Mouse (Mus musculus) liver, embryonic 11.5 days (tissue): Measurements from ENCODE around the gene Egfl7. TPM values are rescaled to one million over a fixed set of nuclear protein-coding genes. Genes with fewer than 3 reads are reported as not detected.

Source experiments
- ATAC-seq: fragments of 200-750 bp; cut with Nextera tagmentation; replicated peaks from 2 replicates; pipeline ENCODE4 v1.8.0; 2017; ENCODE audit warnings: moderate number of reproducible peaks, mild to moderate bottlenecking, moderate TSS enrichment, moderate library complexity; ENCODE audit not compliant: low FRiP score
- DNase-seq: peaks from one replicate; pipeline ENCODE4 v3.0.0-alpha.2; 2017; ENCODE audit warnings: low spot score
- H3K27ac ChIP-seq: fragments of 300-500 bp; sonication (generic); 2 replicates; pipeline ENCODE4 v1.5.1; 2014; ENCODE audit warnings: mild to moderate bottlenecking, low read depth, low read length, control low read depth
- H3K27me3 ChIP-seq: fragments of 300-500 bp; sonication (generic); replicated peaks from 2 replicates; pipeline ENCODE4 v1.6.1; 2014; ENCODE audit warnings: low read length, mixed read lengths; ENCODE audit not compliant: control insufficient read depth, insufficient read depth
- H3K36me3 ChIP-seq: fragments of 300-500 bp; sonication (generic); 2 replicates; pipeline ENCODE4 v1.6.1; 2014; ENCODE audit warnings: mild to moderate bottlenecking, low read length, moderate library complexity, mixed read lengths; ENCODE audit not compliant: control insufficient read depth, insufficient read depth
- H3K4me1 ChIP-seq: fragments of 300-500 bp; sonication (generic); replicated peaks from 2 replicates; pipeline ENCODE4 v1.6.1; 2014; ENCODE audit warnings: low read length, mixed read lengths; ENCODE audit not compliant: control insufficient read depth, insufficient read depth
- H3K4me2 ChIP-seq: fragments of 300-500 bp; sonication (generic); 2 replicates; pipeline ENCODE4 v1.6.1; 2014; ENCODE audit warnings: mild to moderate bottlenecking, control low read depth, moderate library complexity
- H3K4me3 ChIP-seq: fragments of 300-500 bp; sonication (generic); 2 replicates; pipeline ENCODE4 v1.5.1; 2014; ENCODE audit warnings: low read depth, low read length, control low read depth
- H3K9ac ChIP-seq: fragments of 300-500 bp; sonication (generic); 2 replicates; pipeline ENCODE4 v1.6.1; 2014; ENCODE audit warnings: low read depth, low read length, control low read depth
- H3K9me3 ChIP-seq: fragments of 300-500 bp; sonication (generic); 2 replicates; pipeline ENCODE4 v1.6.1; 2016; ENCODE audit warnings: low read length, inconsistent platforms, mixed read lengths; ENCODE audit not compliant: control insufficient read depth
- WGBS: fragments of 180-500 bp; shearing (Covaris S2); extraction: QIAGEN DNeasy Blood & Tissue Kit; methylation state at CpG from one replicate; pipeline ENCODE4 v1.1.7; 2014; 5-methylcytosine and 5-hydroxymethylcytosine counted together
- polyA plus RNA-seq: library from polyadenylated mRNA; unstranded; fragments of >200 nt; fragmentation: Nextera tagmentation; extraction: Ambion mirVana; gene quantifications from 2 replicates; pipeline ENCODE4 v1.2.1, GENCODE M21; 2014

The Egfl7 gene
- polyA plus RNA-seq, 1 experiment from 2014 or later: 181 TPM

DNA sequence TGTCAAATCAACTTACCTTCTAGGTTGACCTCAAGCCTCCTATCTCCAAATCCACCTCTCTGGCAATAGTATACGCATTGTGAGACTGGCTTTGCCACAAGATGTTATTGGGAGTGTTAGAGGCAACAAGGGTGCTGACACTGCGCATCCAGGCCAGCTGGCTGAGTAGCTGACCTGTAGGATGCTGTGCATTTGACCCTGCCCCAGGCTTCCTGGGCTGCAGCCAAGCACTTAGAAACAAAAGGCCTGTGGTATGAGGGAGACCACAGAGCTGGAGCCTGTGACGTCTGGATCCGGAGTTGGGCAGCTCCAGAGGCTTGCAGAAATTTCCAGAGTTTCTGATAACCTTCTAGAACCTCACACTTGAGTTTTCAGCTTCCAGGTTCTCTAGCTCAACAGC, 36.7 kb upstream of the Egfl7 start:
- Histone ChIP-seq H3K9me3 (no peaks in the 10 kb centered on the region), H3K36me3 (no peaks in the 10 kb centered on the region), H3K4me3 (no peak overlapping the region), H3K9ac (no peak overlapping the region), H3K4me2 (no peak overlapping the region), H3K27me3 (no peaks in the 10 kb centered on the region), H3K4me1 (no peaks in the 10 kb centered on the region), H3K27ac (no peak overlapping the region)
- 65% methylated on average over 4 of the region's 4 CpGs for WGBS
- no peak for DNase-seq
- ATAC-seq: no peak

DNA sequence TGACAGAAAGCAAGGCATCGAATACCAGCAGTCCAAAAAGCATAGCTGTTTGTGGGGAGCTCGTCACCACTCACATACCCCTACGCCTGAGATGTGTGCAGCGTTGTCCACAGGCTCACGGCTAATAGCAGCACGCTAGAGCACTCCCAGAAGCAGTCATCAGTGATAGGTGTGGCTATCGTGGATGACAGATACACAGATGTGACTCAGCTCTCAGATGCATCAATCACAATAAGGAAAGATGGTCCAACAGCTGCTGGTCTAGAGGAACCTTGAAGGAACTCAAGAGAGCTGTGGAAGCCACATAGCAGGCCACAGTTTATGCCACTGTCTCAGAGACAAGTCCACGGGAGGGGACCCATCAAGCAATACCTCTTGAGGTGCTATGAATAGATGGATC, 36.0 kb upstream of the Egfl7 start:
- Histone ChIP-seq H3K9me3 (no peaks in the 10 kb centered on the region), H3K27ac (no peak overlapping the region), H3K4me2 (no peak overlapping the region), H3K4me3 (no peak overlapping the region), H3K36me3 (no peaks in the 10 kb centered on the region), H3K9ac (no peak overlapping the region), H3K27me3 (no peaks in the 10 kb centered on the region), H3K4me1 (no peaks in the 10 kb centered on the region)
- WGBS: 75% methylated on average over 8 of the region's 8 CpGs
- no peak for ATAC-seq
- no peak for DNase-seq

DNA sequence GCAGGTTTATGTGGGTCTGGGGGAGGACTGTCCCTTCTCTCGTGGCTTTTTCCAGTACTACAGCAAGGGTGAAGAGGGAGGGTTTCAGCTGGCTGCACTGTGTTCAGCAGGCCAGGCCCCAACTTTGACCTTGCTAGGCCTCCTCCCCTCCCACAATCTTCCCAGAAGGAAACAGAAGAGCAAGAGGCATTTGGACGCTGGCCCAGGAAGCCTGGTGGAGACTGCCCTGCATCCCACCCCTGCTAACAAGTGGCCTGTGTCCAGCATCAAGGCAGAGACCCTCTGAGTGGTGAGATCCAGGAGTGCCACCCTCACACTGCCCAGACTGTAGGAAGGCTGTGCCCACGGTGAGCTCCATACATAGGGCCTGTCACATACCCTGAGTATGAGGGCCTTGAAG, 35.5 kb upstream of the Egfl7 start:
- no peaks in the 10 kb centered on the region for H3K27me3 ChIP-seq
- ATAC-seq (no peak), DNase-seq (no peak)
- no peaks in the 10 kb centered on the region for H3K36me3 ChIP-seq
- H3K4me3 ChIP-seq: no peak overlapping the region
- H3K27ac ChIP-seq: no peak overlapping the region
- no peaks in the 10 kb centered on the region for H3K4me1 ChIP-seq
- H3K9me3 ChIP-seq: no peaks in the 10 kb centered on the region
- WGBS: 54% methylated on average over 3 of the region's 3 CpGs
- H3K9ac ChIP-seq: no peak overlapping the region
- no peak overlapping the region for H3K4me2 ChIP-seq

DNA sequence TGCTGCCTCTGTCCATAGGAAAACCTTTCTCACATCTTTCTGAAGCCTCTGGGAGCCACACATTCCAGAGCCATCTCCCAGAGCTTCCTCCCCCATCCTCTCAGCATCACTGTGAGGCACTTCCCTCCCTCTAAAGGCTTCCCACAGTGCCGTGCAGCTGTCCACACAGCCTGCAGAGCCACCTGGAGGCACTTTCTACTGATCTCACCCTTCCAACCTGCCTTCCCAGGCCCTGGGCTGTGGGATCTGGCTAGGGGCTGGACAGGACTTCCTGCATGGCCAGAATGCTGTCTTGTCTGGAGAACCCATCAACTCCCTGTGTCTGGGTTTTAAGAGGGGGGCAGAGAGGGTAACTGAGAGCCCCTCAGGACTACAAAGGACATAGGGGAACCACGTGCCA, 32.3 kb upstream of the Egfl7 start:
- peaks cover 12% of the 10 kb centered on the region for H3K4me1 ChIP-seq
- ATAC-seq: no peak
- 40% methylated on average over 2 of the region's 2 CpGs for WGBS

DNA sequence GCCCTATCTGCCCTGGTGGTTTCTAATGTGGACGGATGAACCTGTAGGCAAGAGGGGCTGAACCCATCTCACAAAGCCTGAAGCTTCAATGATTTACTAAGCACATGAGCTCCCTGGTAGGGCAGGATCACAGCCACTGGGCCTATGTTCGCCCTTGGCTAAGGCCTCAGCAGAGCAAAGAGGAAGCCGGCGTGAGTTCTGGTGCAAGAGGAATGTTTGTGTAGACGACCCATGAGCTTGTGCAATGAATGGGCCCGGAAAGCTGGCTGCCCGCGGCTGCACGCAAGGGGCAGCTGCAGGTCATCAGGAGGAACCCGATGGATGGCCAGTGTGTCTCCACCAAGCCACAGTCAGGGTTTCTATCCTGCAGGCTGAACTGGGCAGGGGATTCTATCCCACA, 30.0 kb upstream of the Egfl7 start:
- Histone ChIP-seq H3K36me3 (no peaks in the 10 kb centered on the region), H3K27me3 (no peaks in the 10 kb centered on the region), H3K4me3 (no peak overlapping the region), H3K4me1 (peaks cover 12% of the 10 kb centered on the region), H3K9ac (no peak overlapping the region), H3K27ac (no peak overlapping the region), H3K4me2 (no peak overlapping the region), H3K9me3 (no peaks in the 10 kb centered on the region)
- DNase-seq (no peak), ATAC-seq (no peak)
- 54% methylated on average over 10 of the region's 10 CpGs for WGBS

More for the DNA sequence above, 32.3 kb upstream of the Egfl7 start:
- Histone ChIP-seq H3K4me2 (no peak overlapping the region), H3K9ac (no peak overlapping the region), H3K27me3 (no peaks in the 10 kb centered on the region), H3K9me3 (no peaks in the 10 kb centered on the region), H3K36me3 (no peaks in the 10 kb centered on the region), H3K27ac (no peak overlapping the region), H3K4me3 (no peak overlapping the region)
- no peak for DNase-seq

DNA sequence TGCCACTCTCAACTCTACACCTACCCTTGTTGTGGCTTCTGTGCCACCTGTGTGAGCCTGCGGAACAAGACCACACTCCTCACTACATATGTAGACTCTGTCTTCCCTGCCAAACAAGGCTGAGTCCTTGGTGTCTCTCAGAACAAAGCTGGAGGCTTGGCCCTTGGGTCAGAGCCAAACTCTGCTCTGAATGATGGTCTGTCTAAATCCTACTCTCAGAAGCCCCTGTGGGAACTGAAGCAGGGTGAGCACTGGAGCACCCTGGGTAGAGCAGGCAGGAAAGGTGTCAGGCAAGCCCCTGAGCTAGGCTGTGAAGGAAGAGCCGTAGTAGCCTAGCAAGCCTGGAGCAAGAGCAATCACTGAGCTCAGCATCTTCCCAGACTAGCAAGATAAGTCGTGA, 29.6 kb upstream of the Egfl7 start:
- ATAC-seq: no peak
- no peak overlapping the region for H3K4me3 ChIP-seq
- H3K27me3 ChIP-seq: no peaks in the 10 kb centered on the region
- DNase-seq: no peak
- 53% methylated on average over 3 of the region's 3 CpGs for WGBS
- no peak overlapping the region for H3K27ac ChIP-seq
- H3K36me3 ChIP-seq: no peaks in the 10 kb centered on the region
- no peaks in the 10 kb centered on the region for H3K9me3 ChIP-seq
- H3K4me2 ChIP-seq: no peak overlapping the region
- H3K4me1 ChIP-seq: peaks cover 12% of the 10 kb centered on the region
- H3K9ac ChIP-seq: no peak overlapping the region

DNA sequence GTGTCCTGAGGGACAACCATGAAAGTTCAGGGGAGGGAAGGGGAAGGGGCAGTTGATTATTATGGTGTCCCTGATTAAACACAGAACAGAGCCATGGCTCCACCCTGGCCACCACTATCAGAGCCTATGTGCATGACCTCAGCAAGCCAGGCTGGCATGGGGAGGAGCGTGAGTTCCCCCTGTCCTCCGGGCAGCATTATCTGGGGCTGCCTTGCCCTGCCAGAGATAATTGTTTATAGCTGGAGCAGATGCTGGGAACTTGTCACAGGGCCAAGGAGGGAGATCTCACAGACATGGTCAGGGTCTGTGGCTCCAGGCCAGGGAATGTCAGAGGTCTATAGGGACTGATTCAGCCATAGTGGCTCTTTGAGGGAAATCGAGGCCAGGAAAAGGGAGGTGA, 29.0 kb upstream of the Egfl7 start:
- H3K27me3 ChIP-seq: no peaks in the 10 kb centered on the region
- ATAC-seq (no peak), DNase-seq (no peak)
- no peaks in the 10 kb centered on the region for H3K36me3 ChIP-seq
- no peak overlapping the region for H3K4me2 ChIP-seq
- 56% methylated on average over 3 of the region's 3 CpGs for WGBS
- no peak overlapping the region for H3K9ac ChIP-seq
- H3K4me1 ChIP-seq: peaks cover 12% of the 10 kb centered on the region
- no peak overlapping the region for H3K27ac ChIP-seq
- H3K4me3 ChIP-seq: no peak overlapping the region
- H3K9me3 ChIP-seq: no peaks in the 10 kb centered on the region

DNA sequence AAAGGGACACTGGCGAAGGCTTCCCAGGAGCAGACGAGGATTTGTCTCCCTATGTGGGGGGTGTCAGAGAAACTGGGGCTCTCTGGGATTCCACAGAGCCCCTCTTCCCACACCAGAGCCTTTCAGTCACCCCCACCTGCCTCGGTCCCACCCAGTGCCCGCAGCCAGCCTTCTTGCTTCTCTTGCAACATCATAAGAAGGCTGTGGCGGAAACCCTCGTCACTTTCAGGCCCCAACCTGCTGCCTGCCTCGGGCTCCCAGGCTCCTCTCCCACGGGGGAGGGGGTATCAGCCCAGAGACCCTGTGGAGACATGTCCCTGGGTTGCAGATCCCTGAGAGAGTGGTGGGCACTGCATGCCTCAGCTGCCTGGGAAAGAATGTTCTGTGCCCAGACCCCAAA, 28.4 kb upstream of the Egfl7 start:
- DNase-seq (no peak), ATAC-seq (no peak)
- Histone ChIP-seq H3K27ac (no peak overlapping the region), H3K9ac (no peak overlapping the region), H3K27me3 (no peaks in the 10 kb centered on the region), H3K36me3 (no peaks in the 10 kb centered on the region), H3K4me1 (peaks cover 16% of the 10 kb centered on the region), H3K4me3 (no peak overlapping the region), H3K4me2 (no peak overlapping the region), H3K9me3 (no peaks in the 10 kb centered on the region)
- 60% methylated on average over 8 of the region's 8 CpGs for WGBS

DNA sequence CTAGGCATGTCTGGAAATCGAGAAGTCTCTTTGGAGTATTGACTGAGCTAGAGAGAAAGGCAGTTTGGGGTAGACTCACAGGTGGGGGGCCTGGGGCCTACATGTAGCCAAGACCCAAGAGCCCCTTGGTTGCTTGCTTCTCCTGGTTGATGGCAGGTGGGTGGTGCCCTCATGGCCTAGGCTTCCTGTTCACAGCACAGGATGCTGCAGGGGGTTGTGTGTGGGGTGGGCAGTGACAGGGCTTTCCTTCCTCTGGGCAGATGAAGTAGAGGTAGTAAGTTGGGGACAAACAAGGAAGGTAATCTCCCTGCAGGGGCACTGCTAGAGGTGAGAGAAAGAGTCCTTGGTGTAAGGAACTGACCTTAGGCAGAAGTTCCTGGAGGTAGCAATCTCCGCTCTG, 27.7 kb upstream of the Egfl7 start:
- H3K4me2 ChIP-seq: no peak overlapping the region
- no peak overlapping the region for H3K27ac ChIP-seq
- ATAC-seq (no peak), DNase-seq (no peak)
- no peak overlapping the region for H3K4me3 ChIP-seq
- peaks cover 20% of the 10 kb centered on the region for H3K4me1 ChIP-seq
- H3K36me3 ChIP-seq: no peaks in the 10 kb centered on the region
- H3K9ac ChIP-seq: no peak overlapping the region
- WGBS: 81% methylated on average over 2 of the region's 2 CpGs
- no peaks in the 10 kb centered on the region for H3K9me3 ChIP-seq
- H3K27me3 ChIP-seq: no peaks in the 10 kb centered on the region
